Mouse (Mus musculus) thymus, adult 2 months (tissue): Measurements from ENCODE around the gene Ndufs3. TPM values are rescaled to one million over a fixed set of nuclear protein-coding genes. Genes with fewer than 3 reads are reported as not detected.

ENCODE experiments used
- DNase-seq: peaks from one replicate; pipeline ENCODE4 v3.0.0; 2021
- H3K27ac ChIP-seq: fragments of 200-500 bp; 2 replicates; pipeline ENCODE4 v1.5.1; 2012; ENCODE audit warnings: low read length, control low read depth; ENCODE audit not compliant: control insufficient read depth, insufficient read depth
- H3K27me3 ChIP-seq: fragments of 200-500 bp; 2 replicates; pipeline ENCODE4 v1.6.1; 2012; ENCODE audit warnings: mild to moderate bottlenecking, low read length, moderate library complexity, mixed read lengths; ENCODE audit not compliant: control insufficient read depth, insufficient read depth
- H3K36me3 ChIP-seq: fragments of 200-500 bp; 2 replicates; pipeline ENCODE4 v1.6.1; 2012; ENCODE audit warnings: mild to moderate bottlenecking, low read length, moderate library complexity; ENCODE audit not compliant: control insufficient read depth, insufficient read depth
- H3K4me1 ChIP-seq: fragments of 200-500 bp; replicated peaks from 2 replicates; pipeline ENCODE4 v1.6.1; 2012; ENCODE audit warnings: low read length; ENCODE audit not compliant: control insufficient read depth, insufficient read depth
- H3K4me3 ChIP-seq: fragments of 200-500 bp; 2 replicates; pipeline ENCODE4 v1.5.1; 2012; ENCODE audit warnings: mild to moderate bottlenecking, low read length, control low read depth, moderate library complexity; ENCODE audit not compliant: control insufficient read depth, insufficient read depth
- CTCF ChIP-seq: fragments of 200-500 bp; IDR thresholded peaks from 2 replicates; pipeline ENCODE4 v1.5.1; 2012; ENCODE audit warnings: mild to moderate bottlenecking, control low read depth, low read length, moderate library complexity, borderline replicate concordance; ENCODE audit not compliant: control insufficient read depth, poor library complexity, insufficient read depth; ENCODE audit errors: extremely low read depth
- POLR2A ChIP-seq: fragments of 200-500 bp; IDR thresholded peaks from 2 replicates; pipeline ENCODE4 v1.6.1; 2012; ENCODE audit warnings: mild to moderate bottlenecking, low read length, control low read depth, moderate library complexity; ENCODE audit not compliant: control insufficient read depth, poor library complexity, insufficient read depth; ENCODE audit errors: extremely low read depth
- WGBS: fragments of 180-500 bp; shearing (Covaris S2); methylation state at CpG from one replicate; pipeline ENCODE4 v1.1.7; 2018; 5-methylcytosine and 5-hydroxymethylcytosine counted together
- polyA plus RNA-seq: library from polyadenylated mRNA; depleted of rRNA; stranded (reverse); fragments of >200 nt; gene quantifications from 2 replicates; pipeline ENCODE4 v1.2.3, GENCODE M21; 2012

The Ndufs3 gene
- polyA plus RNA-seq, 1 experiment = 163 TPM

GRCm38 (mm10) chr2:90940233-90941229 is 35.9 kb upstream of the Ndufs3 start, which contains the start of gene Celf1:
Gene Celf1 (plus strand): TSS chr2:90940382.
- Histone ChIP-seq H3K4me1 (peaks cover 8% of the 10 kb centered on the region; the same call in 1 of the 2 replicates), H3K27ac (peak within 1 kb of the TSS; percentile 39), H3K36me3 (no peaks in the 10 kb centered on the region), H3K27me3 (no peaks in the 10 kb centered on the region), H3K4me3 (peak within 1 kb of the TSS; percentile 93)
- WGBS = under 1% methylated on average over 111 of the region's 113 CpGs
- DNase-seq = peak; percentile 85
- peak; percentile 78 for TF ChIP-seq POLR2A
- TF ChIP-seq CTCF = peak; percentile 95

GRCm38 (mm10) chr2:90939750-90940149 is 35.1 kb upstream of the Ndufs3 start:
- TF ChIP-seq POLR2A = no peak
- no peak for TF ChIP-seq CTCF
- no peak overlapping the region for H3K27ac ChIP-seq

GRCm38 (mm10) chr2:90938362-90938761 is 33.7 kb upstream of the Ndufs3 start:
- Histone ChIP-seq H3K36me3 (no peaks in the 10 kb centered on the region), H3K27ac (no peak overlapping the region), H3K4me1 (peaks cover 8% of the 10 kb centered on the region; the same call in 1 of the 2 replicates), H3K27me3 (no peaks in the 10 kb centered on the region), H3K4me3 (no peak overlapping the region)
- no peak for DNase-seq
- no peak for TF ChIP-seq CTCF
- TF ChIP-seq POLR2A = no peak
- 73% methylated on average over 3 of the region's 3 CpGs for WGBS

More at GRCm38 (mm10) chr2:90939750-90940149, 35.1 kb upstream of the Ndufs3 start:
- Histone ChIP-seq H3K4me3 (peak overlapping the region; percentile 37), H3K4me1 (peaks cover 8% of the 10 kb centered on the region; the same call in 1 of the 2 replicates), H3K36me3 (no peaks in the 10 kb centered on the region), H3K27me3 (no peaks in the 10 kb centered on the region)
- DNase-seq = no peak
- WGBS = 45% methylated on average over 8 of the region's 8 CpGs

- 78% methylated on average over 2 of the region's 2 CpGs for WGBS
- Histone ChIP-seq H3K27ac (no peak overlapping the region), H3K27me3 (no peaks in the 10 kb centered on the region), H3K4me3 (no peak overlapping the region), H3K4me1 (no peaks in the 10 kb centered on the region), H3K36me3 (no peaks in the 10 kb centered on the region)
- TF ChIP-seq POLR2A (no peak), CTCF (no peak)
- DNase-seq = no peak
These were observed 27.6 kb upstream of the Ndufs3 start for GRCm38 (mm10) chr2:90932273-90932672.

- no peaks in the 10 kb centered on the region for H3K36me3 ChIP-seq
- TF ChIP-seq CTCF (no peak), POLR2A (no peak)
- H3K27ac ChIP-seq = no peak overlapping the region
- no peak for DNase-seq
- H3K4me1 ChIP-seq = no peaks in the 10 kb centered on the region
- no peaks in the 10 kb centered on the region for H3K27me3 ChIP-seq
- WGBS = 89% methylated on average over 8 of the region's 8 CpGs
- no peak overlapping the region for H3K4me3 ChIP-seq
These were observed 27.2 kb upstream of the Ndufs3 start for GRCm38 (mm10) chr2:90931829-90932228.

GRCm38 (mm10) chr2:90928566-90928965 is 23.9 kb upstream of the Ndufs3 start:
- Histone ChIP-seq H3K36me3 (no peaks in the 10 kb centered on the region), H3K27ac (no peak overlapping the region), H3K4me1 (no peaks in the 10 kb centered on the region), H3K27me3 (no peaks in the 10 kb centered on the region), H3K4me3 (no peak overlapping the region)
- no peak for TF ChIP-seq POLR2A
- TF ChIP-seq CTCF = no peak
- DNase-seq = no peak
- 93% methylated on average over 13 of the region's 13 CpGs for WGBS
